8 mouse cellular contexts compared by ENCODE assay signal in genomic region chr3:96598156-96599068, GRCm38 (mm10). TPM values are rescaled to one million over a fixed set of nuclear protein-coding genes. Genes with fewer than 3 reads are reported as not detected.
A peak's percentile ranks its signal among the peaks of the same experiment; 100 is the strongest.
DNase-seq lines count a peak whose midpoint lies in the region; ATAC-seq and TF ChIP-seq lines count a peak whose summit lies in the region.

No protein-coding gene starts in this region.

- ATAC-seq in lung, embryonic 15.5 days (ENCODE audit: borderline replicate concordance, extremely low read depth, low FRiP score, low TSS enrichment): peak; percentile 5; the same call in 1 of the 2 replicates

- peaks cover 8 to 12% of the 10 kb centered on the region in 2 experiments for H3K4me1 ChIP-seq in MEL (ENCODE audit: control insufficient read depth in 1 of 2, insufficient read depth in 2 of 2, low read length in 2 of 2)
- peaks cover 87% of the 10 kb centered on the region for H3K4me1 ChIP-seq in forebrain, embryonic 10.5 days
- peaks cover 44% of the 10 kb centered on the region for H3K4me1 ChIP-seq in lung, embryonic 15.5 days

- no peaks in the 10 kb centered on the region for H3K27me3 ChIP-seq in MEL (ENCODE audit: control insufficient read depth in 1 of 2, insufficient read depth in 2 of 2, low read length in 2 of 2)
- H3K27me3 ChIP-seq in forebrain, embryonic 10.5 days (ENCODE audit: poor library complexity, severe bottlenecking): peaks cover 48% of the 10 kb centered on the region
- peaks cover 44% of the 10 kb centered on the region for H3K27me3 ChIP-seq in lung, embryonic 15.5 days

- no peaks in the 10 kb centered on the region for H3K9me3 ChIP-seq in MEL (replicated peaks; ENCODE audit: insufficient read depth, low read length)
- H3K9me3 ChIP-seq in forebrain, embryonic 10.5 days: no peaks in the 10 kb centered on the region
- H3K9me3 ChIP-seq in lung, embryonic 15.5 days: no peaks in the 10 kb centered on the region

- H3K9ac ChIP-seq in MEL (ENCODE audit: control insufficient read depth, low read depth, low read length, poor library complexity, severe bottlenecking): peak overlapping the region; percentile 37
- H3K9ac ChIP-seq in lung, embryonic 15.5 days: peak overlapping the region; percentile 50

- no peak for TF ChIP-seq EP300 in MEL (IDR thresholded peaks at IDR 0.05; ENCODE audit: low read depth in 1 of 2, low read length in 2 of 2)

- peak overlapping the region; percentile 96 for H3K4me2 ChIP-seq in lung, embryonic 15.5 days

- peak overlapping the region; percentile 38 to 45; a peak in 3 of 4 replicates for H3K4me3 ChIP-seq in MEL (ENCODE audit: control insufficient read depth in 1 of 2, insufficient read depth in 1 of 2, low read depth in 2 of 2, low read length in 2 of 2)
- peak overlapping the region; percentile 61 for H3K4me3 ChIP-seq in forebrain, embryonic 10.5 days
- H3K4me3 ChIP-seq in lung, embryonic 15.5 days: peak overlapping the region; percentile 46

- intact Hi-C loops in heart, postnatal 10 days (cut with DNase I): no loop called here

- TF ChIP-seq POLR2A in MEL (IDR thresholded peaks at IDR 0.05; ENCODE audit: control insufficient read depth in 1 of 2, insufficient read depth in 1 of 2, low read depth in 1 of 2, low read length in 2 of 2, poor library complexity in 1 of 2): no peak

- WGBS in forebrain, embryonic 10.5 days: 1% methylated on average over 54 of the region's 54 CpGs
- WGBS in lung, embryonic 15.5 days: 3% methylated on average over 54 of the region's 54 CpGs

- peaks cover 0 to 7% of the 10 kb centered on the region in 2 experiments; a peak in 2 of 4 replicates for H3K36me3 ChIP-seq in MEL (ENCODE audit: control insufficient read depth in 1 of 2, insufficient read depth in 2 of 2, low read length in 2 of 2)
- H3K36me3 ChIP-seq in forebrain, embryonic 10.5 days (replicated peaks): peaks cover 3% of the 10 kb centered on the region; the same call in 1 of the 2 replicates
- H3K36me3 ChIP-seq in lung, embryonic 15.5 days: no peaks in the 10 kb centered on the region

- H3K27ac ChIP-seq in MEL (ENCODE audit: control insufficient read depth, low read depth, low read length): no peak overlapping the region
- peak overlapping the region; percentile 84 for H3K27ac ChIP-seq in forebrain, embryonic 10.5 days
- H3K27ac ChIP-seq in lung, embryonic 15.5 days: peak overlapping the region; percentile 70

- DNase-seq in MEL (ENCODE audit: low read depth, low spot score) (peak; percentile 28), adipocyte (ENCODE audit: low spot score) (no peak)
- DNase-seq in adrenal gland, postnatal 25 days: peak; percentile 81
- DNase-seq in forebrain, embryonic 10.5 days (ENCODE audit: extremely low spot score, low spot score): peak; percentile 78
- DNase-seq in heart, postnatal 10 days: peak; percentile 83 to 87
- DNase-seq in kidney, postnatal 36 days: peak; percentile 59 to 79
- DNase-seq in right cerebral cortex, adult 2 months (ENCODE audit: low spot score in 2 of 2): peak; percentile 60 to 69

- no peak for TF ChIP-seq CTCF in MEL (IDR thresholded peaks at IDR 0.05 in 2 of 3, conservative IDR thresholded peaks at IDR 0.05 in 1 of 3; ENCODE audit: control insufficient read depth in 1 of 3, insufficient read depth in 1 of 3, low read depth in 2 of 3, low read length in 3 of 3, poor library complexity in 1 of 3, severe bottlenecking in 1 of 3)

- peaks cover 3% of the 10 kb centered on the region; the same call in 1 of the 2 replicates for H3K79me2 ChIP-seq in MEL (ENCODE audit: control insufficient read depth, insufficient read depth, low read length, poor library complexity)

- TF ChIP-seq RAD21 in MEL (IDR thresholded peaks at IDR 0.05; ENCODE audit: low read depth, low read length): no peak

TF ChIP-seq in MEL, 35 proteins besides CTCF, POLR2A, EP300 and RAD21:
- no peak for TF ChIP-seq USF1 (IDR thresholded peaks at IDR 0.05; ENCODE audit: low read depth, low read length)
- no peak for TF ChIP-seq POLR2AphosphoS2 (IDR thresholded peaks at IDR 0.05; ENCODE audit: low read length)

RNA-seq across cellular contexts. Expression of gene Ankrd34a, which starts 2.0 kb away (rescaled TPM):
- 0.15 and 0.16 TPM in 2 replicates for total RNA-seq in MEL (2012; rRNA removed)
- under 1 TPM in 1 of 2 experiments, not detected in 1; 0.78 TPM for polyA plus RNA-seq in MEL (2012; ENCODE audit: insufficient read depth in 1 of 2, insufficient read length in 2 of 2, low read depth in 1 of 2, low replicate concordance in 2 of 2, missing spikeins in 1 of 2)
- total RNA-seq in adrenal gland, postnatal 25 days (2021): 0.71 and 0.97 TPM in 2 replicates
- 1.2 TPM in 2 replicates for polyA plus RNA-seq in forebrain, embryonic 10.5 days (2016; fragmentation: Nextera tagmentation; extraction: Ambion mirVana)
- 1 to 10 TPM; 2.0 to 5.5 TPM for total RNA-seq in heart, postnatal 10 days (2021)
- polyA plus RNA-seq in lung, embryonic 15.5 days (2015; fragmentation: Nextera tagmentation; extraction: Ambion mirVana): 1.8 and 2.2 TPM in 2 replicates

RNA-seq across cellular contexts. Expression of gene Lix1l, which starts 2.5 kb away (rescaled TPM):
- 5.4 and 6.1 TPM in 2 replicates for total RNA-seq in MEL (2012; rRNA removed)
- 10 to 100 TPM in 1 of 2 experiments, not detected in 1; 17.0 TPM for polyA plus RNA-seq in MEL (2012; ENCODE audit: insufficient read depth in 1 of 2, insufficient read length in 2 of 2, low read depth in 1 of 2, low replicate concordance in 2 of 2, missing spikeins in 1 of 2)
- 32.9 and 50.0 TPM in 2 replicates for total RNA-seq in adrenal gland, postnatal 25 days (2021)
- polyA plus RNA-seq in forebrain, embryonic 10.5 days (2016; fragmentation: Nextera tagmentation; extraction: Ambion mirVana): 3.2 and 3.9 TPM in 2 replicates
- total RNA-seq in heart, postnatal 10 days (2021): 10 to 100 TPM; 40.1 to 54.6 TPM
- 6.9 and 7.9 TPM in 2 replicates for polyA plus RNA-seq in lung, embryonic 15.5 days (2015; fragmentation: Nextera tagmentation; extraction: Ambion mirVana)

RNA-seq across cellular contexts. Expression of gene Polr3gl, which starts 4.4 kb away (rescaled TPM):
- total RNA-seq in MEL (2012; rRNA removed): 26.4 and 31.1 TPM in 2 replicates
- polyA plus RNA-seq in MEL (2012; ENCODE audit: insufficient read depth in 1 of 2, insufficient read length in 2 of 2, low read depth in 1 of 2, low replicate concordance in 2 of 2, missing spikeins in 1 of 2): 10 to 100 TPM in 1 of 2 experiments, not detected in 1; 39.8 TPM
- 37.7 and 44.9 TPM in 2 replicates for total RNA-seq in adrenal gland, postnatal 25 days (2021)
- 23.8 and 27.3 TPM in 2 replicates for polyA plus RNA-seq in forebrain, embryonic 10.5 days (2016; fragmentation: Nextera tagmentation; extraction: Ambion mirVana)
- total RNA-seq in heart, postnatal 10 days (2021): 10 to 100 TPM; 24.3 to 30.9 TPM
- 38.3 and 39.8 TPM in 2 replicates for polyA plus RNA-seq in lung, embryonic 15.5 days (2015; fragmentation: Nextera tagmentation; extraction: Ambion mirVana)

RNA-seq across cellular contexts. Expression of gene Gm16253, which starts 21.6 kb away (rescaled TPM):
- total RNA-seq in MEL (2012; rRNA removed): not detected in 2 replicates
- 1 to 10 TPM in 1 of 2 experiments, not detected in 1; 1.4 TPM for polyA plus RNA-seq in MEL (2012; ENCODE audit: insufficient read depth in 1 of 2, insufficient read length in 2 of 2, low read depth in 1 of 2, low replicate concordance in 2 of 2, missing spikeins in 1 of 2)
- not detected in 2 replicates for total RNA-seq in adrenal gland, postnatal 25 days (2021)
- polyA plus RNA-seq in forebrain, embryonic 10.5 days (2016; fragmentation: Nextera tagmentation; extraction: Ambion mirVana): 0.66 and 1.6 TPM in 2 replicates
- 1 to 10 TPM; 4.9 to 5.3 TPM for total RNA-seq in heart, postnatal 10 days (2021)
- 1.1 and 1.3 TPM in 2 replicates for polyA plus RNA-seq in lung, embryonic 15.5 days (2015; fragmentation: Nextera tagmentation; extraction: Ambion mirVana)

RNA-seq across cellular contexts. Expression of gene Rbm8a, which starts 31.3 kb away (rescaled TPM):
- 214 and 231 TPM in 2 replicates for total RNA-seq in MEL (2012; rRNA removed)
- polyA plus RNA-seq in MEL (2012; ENCODE audit: insufficient read depth in 1 of 2, insufficient read length in 2 of 2, low read depth in 1 of 2, low replicate concordance in 2 of 2, missing spikeins in 1 of 2): 100 to 1,000 TPM in 1 of 2 experiments, not detected in 1; 363 TPM
- 72.9 and 97.5 TPM in 2 replicates for total RNA-seq in adrenal gland, postnatal 25 days (2021)
- 224 and 226 TPM in 2 replicates for polyA plus RNA-seq in forebrain, embryonic 10.5 days (2016; fragmentation: Nextera tagmentation; extraction: Ambion mirVana)
- total RNA-seq in heart, postnatal 10 days (2021): 10 to 100 TPM; 47.9 to 55.9 TPM
- polyA plus RNA-seq in lung, embryonic 15.5 days (2015; fragmentation: Nextera tagmentation; extraction: Ambion mirVana): 127 and 128 TPM in 2 replicates
